22 mouse cellular contexts compared by ENCODE assay signal in the genomic region with DNA sequence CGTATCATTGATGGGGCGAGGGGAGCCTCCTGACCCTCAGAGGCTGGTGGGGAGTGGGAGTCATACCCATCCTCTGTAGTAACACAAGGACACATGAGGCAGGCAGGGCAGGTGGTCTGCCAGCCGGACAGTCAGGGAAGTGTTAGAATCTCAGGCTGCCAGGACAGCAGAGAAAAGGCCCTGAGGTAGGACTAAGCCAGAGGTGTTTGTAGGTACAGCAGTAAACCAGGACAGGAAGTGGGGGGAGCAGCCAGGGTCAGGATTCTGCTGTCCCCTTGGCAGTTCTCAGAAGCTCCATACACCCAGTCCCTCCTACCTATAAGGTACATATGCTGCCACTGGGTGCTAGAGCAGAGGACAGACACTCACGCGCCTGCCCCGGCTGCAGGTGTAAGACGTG. TPM values are rescaled to one million over a fixed set of nuclear protein-coding genes. Genes with fewer than 3 reads are reported as not detected.
A peak's percentile ranks its signal among the peaks of the same experiment; 100 is the strongest.
DNase-seq lines count a peak whose midpoint lies in the region; ATAC-seq and TF ChIP-seq lines count a peak whose summit lies in the region.
"Had no signal": no experiment of that assay in that cellular context is flagged by ENCODE, and none has a peak within 500 bp of the region (broad histone marks: within the 10 kb centered on the region; RNA-seq: fewer than 3 reads in every experiment).

No protein-coding gene starts in this region.

- TF ChIP-seq EP300 in CH12.LX (IDR thresholded peaks at IDR 0.05; ENCODE audit: low read length) = no peak

- TF ChIP-seq RAD21 in CH12.LX (IDR thresholded peaks at IDR 0.05; ENCODE audit: low read depth, low read length) = no peak

- H3K27me3 ChIP-seq in forebrain, embryonic 11.5 days (ENCODE audit: control insufficient read depth, insufficient read depth, low read length) = no peaks in the 10 kb centered on the region
- H3K27me3 ChIP-seq in forebrain, embryonic 14.5 days (replicated peaks; ENCODE audit: control insufficient read depth, insufficient read depth, low read length) = no peaks in the 10 kb centered on the region
- H3K27me3 ChIP-seq in hindbrain, embryonic 10.5 days (ENCODE audit: insufficient read depth, poor library complexity, severe bottlenecking) = no peaks in the 10 kb centered on the region
- H3K27me3 ChIP-seq in hindbrain, embryonic 13.5 days = no peaks in the 10 kb centered on the region
- no peaks in the 10 kb centered on the region for H3K27me3 ChIP-seq in CH12.LX (replicated peaks)
- H3K27me3 ChIP-seq: embryonic facial prominence, embryonic 13.5 days; forebrain, embryonic 15.5 days had no signal

- in situ Hi-C loops in CH12.LX (cut with MboI; ENCODE audit: low pct_ligation_motif_present, low pct_unique_long_range_greater_than_20kb, low sequenced_read_pairs) = no loop called here

- H3K79me2 ChIP-seq in CH12.LX (replicated peaks; ENCODE audit: control insufficient read depth, extremely low read depth, insufficient read depth, poor library complexity, severe bottlenecking) = peaks cover 4% of the 10 kb centered on the region; the same call in 1 of the 2 replicates

- peaks cover 8% of the 10 kb centered on the region; the same call in 1 of the 2 replicates for H3K4me1 ChIP-seq in forebrain, embryonic 11.5 days (replicated peaks; ENCODE audit: control insufficient read depth, insufficient read depth, low read length)
- H3K4me1 ChIP-seq in forebrain, embryonic 14.5 days (ENCODE audit: control insufficient read depth, insufficient read depth, low read length) = peaks cover 11% of the 10 kb centered on the region
- H3K4me1 ChIP-seq in hindbrain, embryonic 10.5 days (replicated peaks) = peaks cover 28% of the 10 kb centered on the region
- peaks cover 37% of the 10 kb centered on the region for H3K4me1 ChIP-seq in hindbrain, embryonic 13.5 days (replicated peaks)
- peaks cover 19 to 37% of the 10 kb centered on the region in 2 experiments for H3K4me1 ChIP-seq in CH12.LX (ENCODE audit: control insufficient read depth in 1 of 2, insufficient read depth in 2 of 2)

- no peak overlapping the region for H3K4me2 ChIP-seq in forebrain, embryonic 11.5 days (ENCODE audit: low read depth, low read length, severe bottlenecking)
- no peak overlapping the region for H3K4me2 ChIP-seq in forebrain, embryonic 14.5 days (ENCODE audit: low read length)
- no peak overlapping the region for H3K4me2 ChIP-seq in hindbrain, embryonic 13.5 days
- H3K4me2 ChIP-seq in CH12.LX (ENCODE audit: insufficient read depth, low read depth, poor library complexity, severe bottlenecking) = no peak overlapping the region
- H3K4me2 ChIP-seq: embryonic facial prominence, embryonic 13.5 days; forebrain, embryonic 15.5 days; heart, embryonic 11.5 days; heart, embryonic 15.5 days had no signal

- no peak overlapping the region for H3K4me3 ChIP-seq in forebrain, embryonic 11.5 days (ENCODE audit: low read depth, low read length)
- no peak overlapping the region for H3K4me3 ChIP-seq in forebrain, embryonic 14.5 days (ENCODE audit: low read depth, low read length)
- no peak overlapping the region for H3K4me3 ChIP-seq in hindbrain, embryonic 10.5 days
- no peak overlapping the region for H3K4me3 ChIP-seq in hindbrain, embryonic 13.5 days
- H3K4me3 ChIP-seq in CH12.LX (replicated peaks in 1 of 3; ENCODE audit: low read depth in 2 of 3, low read length in 2 of 3, poor library complexity in 1 of 3) = no peak overlapping the region
- H3K4me3 ChIP-seq: embryonic facial prominence, embryonic 13.5 days; forebrain, embryonic 15.5 days; heart, embryonic 15.5 days had no signal

- H3K9me3 ChIP-seq in forebrain, embryonic 11.5 days (ENCODE audit: control insufficient read depth, low read length) = no peaks in the 10 kb centered on the region
- H3K9me3 ChIP-seq in forebrain, embryonic 14.5 days (replicated peaks; ENCODE audit: control insufficient read depth, low read length) = no peaks in the 10 kb centered on the region
- no peaks in the 10 kb centered on the region for H3K9me3 ChIP-seq in hindbrain, embryonic 10.5 days
- H3K9me3 ChIP-seq in hindbrain, embryonic 13.5 days = no peaks in the 10 kb centered on the region
- no peaks in the 10 kb centered on the region for H3K9me3 ChIP-seq in CH12.LX (replicated peaks; ENCODE audit: low read length)
- H3K9me3 ChIP-seq: embryonic facial prominence, embryonic 13.5 days; forebrain, embryonic 15.5 days; heart, embryonic 15.5 days had no signal

- 94% methylated on average over 7 of the region's 7 CpGs for WGBS in forebrain, embryonic 11.5 days
- 96% methylated on average over 7 of the region's 7 CpGs for WGBS in forebrain, embryonic 14.5 days
- 91% methylated on average over 7 of the region's 7 CpGs for WGBS in hindbrain, embryonic 10.5 days
- WGBS in hindbrain, embryonic 13.5 days = 97% methylated on average over 7 of the region's 7 CpGs

- H3K27ac ChIP-seq in forebrain, embryonic 11.5 days (ENCODE audit: low read depth, low read length) = no peak overlapping the region
- no peak overlapping the region for H3K27ac ChIP-seq in forebrain, embryonic 14.5 days (ENCODE audit: low read depth, low read length)
- H3K27ac ChIP-seq in hindbrain, embryonic 10.5 days = no peak overlapping the region
- no peak overlapping the region for H3K27ac ChIP-seq in hindbrain, embryonic 13.5 days
- peak overlapping the region; percentile 8; the same call in 1 of the 2 replicates for H3K27ac ChIP-seq in CH12.LX (ENCODE audit: insufficient read depth, low read depth)
- H3K27ac ChIP-seq: embryonic facial prominence, embryonic 13.5 days; forebrain, embryonic 15.5 days; heart, embryonic 15.5 days had no signal

- no peak for TF ChIP-seq POLR2A in CH12.LX (IDR thresholded peaks at IDR 0.05; ENCODE audit: low read depth, low read length)

- H3K9ac ChIP-seq in forebrain, embryonic 11.5 days (ENCODE audit: low read length) = no peak overlapping the region
- H3K9ac ChIP-seq in forebrain, embryonic 14.5 days (ENCODE audit: low read length) = no peak overlapping the region
- no peak overlapping the region for H3K9ac ChIP-seq in hindbrain, embryonic 13.5 days
- no peak overlapping the region for H3K9ac ChIP-seq in CH12.LX (ENCODE audit: insufficient read depth, low read depth)
- H3K9ac ChIP-seq: embryonic facial prominence, embryonic 13.5 days; forebrain, embryonic 15.5 days; heart, embryonic 15.5 days had no signal

- DNase-seq in cerebellum, adult 11 months = peak; percentile 16
- no peak for DNase-seq in cerebellum, adult 9-10 months
- peak; percentile 41 for DNase-seq in forebrain, embryonic 11.5 days (ENCODE audit: low spot score)
- no peak for DNase-seq in forebrain, embryonic 14.5 days (ENCODE audit: low spot score)
- DNase-seq in hindbrain, embryonic 10.5 days (ENCODE audit: low spot score) = peak; percentile 2
- DNase-seq in CH12.LX (ENCODE audit: extremely low read depth) = no peak
- DNase-seq: adrenal gland, postnatal 10 days; B cell, adult 2 months; cerebellum, postnatal 36 days; gastrocnemius, postnatal 14 days; kidney, adult 8-10 months had no signal

- dilution Hi-C loops in CH12.LX (cut with MboI; ENCODE audit: extremely low pct_ligation_motif_present, extremely low pct_unique_long_range_greater_than_20kb, low sequenced_read_pairs) = no loop called here

- TF ChIP-seq CTCF in CH12.LX (conservative IDR thresholded peaks at IDR 0.05 in 1 of 2, IDR thresholded peaks at IDR 0.05 in 1 of 2; ENCODE audit: low read depth in 2 of 2, low read length in 2 of 2) = no peak

- no peak for ATAC-seq in forebrain, embryonic 11.5 days (replicated peaks; ENCODE audit: low FRiP score)
- ATAC-seq in forebrain, embryonic 14.5 days = no peak
- no peak for ATAC-seq in hindbrain, embryonic 13.5 days (ENCODE audit: low FRiP score)
- ATAC-seq: CD4-positive, CD25-positive, alpha-beta regulatory T cell, adult 4 months; forebrain, embryonic 15.5 days; hindbrain, embryonic 16.5 days; inflammation-experienced regulatory T-cells, adult 6 months; intestine, postnatal 0 days had no signal

- H3K36me3 ChIP-seq in forebrain, embryonic 11.5 days (ENCODE audit: control insufficient read depth, insufficient read depth, low read length) = peaks cover 2% of the 10 kb centered on the region; the same call in 1 of the 2 replicates
- H3K36me3 ChIP-seq in forebrain, embryonic 14.5 days (ENCODE audit: control insufficient read depth, insufficient read depth, low read length) = peaks cover 40% of the 10 kb centered on the region
- H3K36me3 ChIP-seq in hindbrain, embryonic 10.5 days = peaks cover 60% of the 10 kb centered on the region
- H3K36me3 ChIP-seq in hindbrain, embryonic 13.5 days = peaks cover 52% of the 10 kb centered on the region
- H3K36me3 ChIP-seq in CH12.LX (replicated peaks in 1 of 2; ENCODE audit: control insufficient read depth in 1 of 2, insufficient read depth in 1 of 2, low read length in 1 of 2) = peaks cover 46 to 71% of the 10 kb centered on the region in 2 experiments

RNA-seq across cellular contexts. Expression of gene Yju2, which starts 2.7 kb away (rescaled TPM):
- polyA plus RNA-seq in forebrain, embryonic 11.5 days (2014; fragmentation: Nextera tagmentation; extraction: Ambion mirVana) = 27.4 and 28.2 TPM in 2 replicates
- polyA plus RNA-seq in forebrain, embryonic 14.5 days (2014; fragmentation: Nextera tagmentation; extraction: Ambion mirVana) = 25.4 and 26.1 TPM in 2 replicates
- 28.5 and 31.3 TPM in 2 replicates for polyA plus RNA-seq in hindbrain, embryonic 10.5 days (2016; fragmentation: Nextera tagmentation; extraction: Ambion mirVana)
- polyA plus RNA-seq in hindbrain, embryonic 13.5 days (2015; fragmentation: Nextera tagmentation; extraction: Ambion mirVana) = 23.2 and 25.2 TPM in 2 replicates
- total RNA-seq in CH12.LX (2012; rRNA removed) (10.1 and 10.7 TPM in 2 replicates), CH12.LX (2014; rRNA removed) (11.2 and 12.9 TPM in 2 replicates)
- 14.4 and 15.8 TPM in 2 replicates for polyA plus RNA-seq in CH12.LX (2012; ENCODE audit: insufficient read length, low read depth)

RNA-seq across cellular contexts. Expression of gene Shd, which starts 8.6 kb away (rescaled TPM):
- 65.1 and 77.9 TPM in 2 replicates for polyA plus RNA-seq in forebrain, embryonic 11.5 days (2014; fragmentation: Nextera tagmentation; extraction: Ambion mirVana)
- 109 and 111 TPM in 2 replicates for polyA plus RNA-seq in forebrain, embryonic 14.5 days (2014; fragmentation: Nextera tagmentation; extraction: Ambion mirVana)
- polyA plus RNA-seq in hindbrain, embryonic 10.5 days (2016; fragmentation: Nextera tagmentation; extraction: Ambion mirVana) = 52.0 and 105 TPM in 2 replicates
- 170 and 182 TPM in 2 replicates for polyA plus RNA-seq in hindbrain, embryonic 13.5 days (2015; fragmentation: Nextera tagmentation; extraction: Ambion mirVana)
- 0.21 and 0.47 TPM in 2 replicates for total RNA-seq in CH12.LX (2012; rRNA removed)
- total RNA-seq in CH12.LX (2014; rRNA removed) = 0.46 TPM in 1 of 2 replicates, not detected in the other
- polyA plus RNA-seq in CH12.LX (2012; ENCODE audit: insufficient read length, low read depth) = 0.85 and 0.87 TPM in 2 replicates
- polyA plus RNA-seq: CD4-positive, CD25-positive, alpha-beta regulatory T cell, adult 4 months had no signal

RNA-seq across cellular contexts. Expression of gene Ebi3, which starts 9.2 kb away (rescaled TPM):
- polyA plus RNA-seq in forebrain, embryonic 11.5 days (2014; fragmentation: Nextera tagmentation; extraction: Ambion mirVana) = 2.0 and 2.1 TPM in 2 replicates
- polyA plus RNA-seq in forebrain, embryonic 14.5 days (2014; fragmentation: Nextera tagmentation; extraction: Ambion mirVana) = 2.6 and 3.8 TPM in 2 replicates
- polyA plus RNA-seq in hindbrain, embryonic 10.5 days (2016; fragmentation: Nextera tagmentation; extraction: Ambion mirVana) = 1.9 and 2.8 TPM in 2 replicates
- polyA plus RNA-seq in hindbrain, embryonic 13.5 days (2015; fragmentation: Nextera tagmentation; extraction: Ambion mirVana) = 5.0 and 6.8 TPM in 2 replicates
- 102 and 207 TPM in 2 replicates for total RNA-seq in CH12.LX (2012; rRNA removed)
- total RNA-seq in CH12.LX (2014; rRNA removed) = 55.0 and 60.3 TPM in 2 replicates
- polyA plus RNA-seq in CH12.LX (2012; ENCODE audit: insufficient read length, low read depth) = 87.6 and 105 TPM in 2 replicates

RNA-seq across cellular contexts. Expression of gene Zfp119b, which starts 12.3 kb away (rescaled TPM):
- polyA plus RNA-seq in forebrain, embryonic 11.5 days (2014; fragmentation: Nextera tagmentation; extraction: Ambion mirVana) = 5.5 and 8.5 TPM in 2 replicates
- polyA plus RNA-seq in forebrain, embryonic 14.5 days (2014; fragmentation: Nextera tagmentation; extraction: Ambion mirVana) = 9.8 and 10.3 TPM in 2 replicates
- 4.6 and 5.6 TPM in 2 replicates for polyA plus RNA-seq in hindbrain, embryonic 10.5 days (2016; fragmentation: Nextera tagmentation; extraction: Ambion mirVana)
- 8.2 and 8.7 TPM in 2 replicates for polyA plus RNA-seq in hindbrain, embryonic 13.5 days (2015; fragmentation: Nextera tagmentation; extraction: Ambion mirVana)
- total RNA-seq in CH12.LX (2012; rRNA removed) (6.1 and 6.5 TPM in 2 replicates), CH12.LX (2014; rRNA removed) (13.6 and 18.0 TPM in 2 replicates)
- polyA plus RNA-seq in CH12.LX (2012; ENCODE audit: insufficient read length, low read depth) = 3.1 and 3.9 TPM in 2 replicates

RNA-seq across cellular contexts. Expression of gene Fsd1, which starts 24.7 kb away (rescaled TPM):
- polyA plus RNA-seq in forebrain, embryonic 11.5 days (2014; fragmentation: Nextera tagmentation; extraction: Ambion mirVana) = 61.9 and 71.1 TPM in 2 replicates
- polyA plus RNA-seq in forebrain, embryonic 14.5 days (2014; fragmentation: Nextera tagmentation; extraction: Ambion mirVana) = 106 and 121 TPM in 2 replicates
- 67.6 and 99.5 TPM in 2 replicates for polyA plus RNA-seq in hindbrain, embryonic 10.5 days (2016; fragmentation: Nextera tagmentation; extraction: Ambion mirVana)
- polyA plus RNA-seq in hindbrain, embryonic 13.5 days (2015; fragmentation: Nextera tagmentation; extraction: Ambion mirVana) = 159 and 172 TPM in 2 replicates
- total RNA-seq in CH12.LX (2012; rRNA removed) (0.21 and 0.50 TPM in 2 replicates), CH12.LX (2014; rRNA removed) (not detected in 2 replicates)
- not detected in 2 replicates for polyA plus RNA-seq in CH12.LX (2012; ENCODE audit: insufficient read length, low read depth)
- total RNA-seq: granulocyte monocyte progenitor cell, adult 5-6 weeks; MEL had no signal

Comparison
In these comparisons a context has a peak if more than half of its experiments do, and no peak if none do; other contexts are left out.
1. DNase-seq: peak in cerebellum, adult 11 months (single experiment), forebrain, embryonic 11.5 days (single experiment) and hindbrain, embryonic 10.5 days (single experiment); none in cerebellum, adult 9-10 months (single experiment), forebrain, embryonic 14.5 days (single experiment) and CH12.LX (single experiment).
2. RNA of gene Shd, which starts 8.6 kb away (polyA plus RNA-seq): 170 to 182 TPM in hindbrain, embryonic 13.5 days, 109 to 111 TPM in forebrain, embryonic 14.5 days, 52.0 to 105 TPM in hindbrain, embryonic 10.5 days and 65.1 to 77.9 TPM in forebrain, embryonic 11.5 days; 0.85 to 0.87 TPM in CH12.LX; every median in the first group is over 10 times any median in the second.
3. RNA of gene Ebi3, which starts 9.2 kb away (polyA plus RNA-seq): 87.6 to 105 TPM in CH12.LX; 5.0 to 6.8 TPM in hindbrain, embryonic 13.5 days, 1.9 to 2.8 TPM in hindbrain, embryonic 10.5 days, 2.6 to 3.8 TPM in forebrain, embryonic 14.5 days and 2.0 to 2.1 TPM in forebrain, embryonic 11.5 days; every median in the first group is over 10 times any median in the second.